Mouse (Mus musculus): ENCODE results near the gene Yes1. TPM values are rescaled to one million over a fixed set of nuclear protein-coding genes. Genes with fewer than 3 reads are reported as not detected.
"Not testable (repeated sequence)": the region's sequence is repeated elsewhere in the genome, so short reads cannot be mapped to it uniquely, and the experiment has no call there.

Gene Yes1
- total and polyA plus RNA-seq, 2 experiments from 2014 or later: 15.1 to 18.0 TPM

GRCm38 (mm10) chr5:32717726-32718125 is 106.8 kb downstream of the Yes1 start:
- DNase-seq (ENCODE audit: low spot score): no peak
- 44% methylated on average over 1 of the region's 1 CpGs for WGBS
- H3K36me3 ChIP-seq (ENCODE audit: insufficient read depth, low read length): no peaks in the 10 kb centered on the region
- H3K4me3 ChIP-seq (ENCODE audit: low read length): no peak overlapping the region
- TF ChIP-seq CTCF (IDR thresholded peaks at IDR 0.05; ENCODE audit: low read depth): no peak
- no peak overlapping the region for H3K4me2 ChIP-seq (ENCODE audit: low read depth, low read length)
- ATAC-seq: no peak
- no peaks in the 10 kb centered on the region for H3K9me3 ChIP-seq (ENCODE audit: low read length)
- H3K27ac ChIP-seq: no peak overlapping the region
- no peak overlapping the region for H3K9ac ChIP-seq (replicated peaks; ENCODE audit: low read length)
- no peaks in the 10 kb centered on the region for H3K4me1 ChIP-seq (ENCODE audit: insufficient read depth, low read length)
- H3K27me3 ChIP-seq (ENCODE audit: insufficient read depth, low read length): no peaks in the 10 kb centered on the region

GRCm38 (mm10) chr5:32718916-32719315 is 107.9 kb downstream of the Yes1 start:
- Histone ChIP-seq H3K4me2 (ENCODE audit: low read depth, low read length) (no peak overlapping the region), H3K27me3 (ENCODE audit: insufficient read depth, low read length) (no peaks in the 10 kb centered on the region), H3K9ac (replicated peaks; ENCODE audit: low read length) (no peak overlapping the region), H3K4me1 (ENCODE audit: insufficient read depth, low read length) (no peaks in the 10 kb centered on the region), H3K9me3 (ENCODE audit: low read length) (no peaks in the 10 kb centered on the region), H3K36me3 (ENCODE audit: insufficient read depth, low read length) (no peaks in the 10 kb centered on the region), H3K4me3 (ENCODE audit: low read length) (no peak overlapping the region), H3K27ac (no peak overlapping the region)
- ATAC-seq (no peak), DNase-seq (ENCODE audit: low spot score) (no peak)
- no peak for TF ChIP-seq CTCF (IDR thresholded peaks at IDR 0.05; ENCODE audit: low read depth)
- WGBS: 67% methylated on average over 6 of the region's 6 CpGs

- TF ChIP-seq CTCF (IDR thresholded peaks at IDR 0.05; ENCODE audit: low read depth): no peak
- no peak overlapping the region for H3K4me3 ChIP-seq (ENCODE audit: low read length)
- ATAC-seq: no peak
- no peaks in the 10 kb centered on the region for H3K9me3 ChIP-seq (ENCODE audit: low read length)
- H3K27ac ChIP-seq: no peak overlapping the region
- H3K36me3 ChIP-seq (ENCODE audit: insufficient read depth, low read length): no peaks in the 10 kb centered on the region
- 79% methylated on average over 9 of the region's 9 CpGs for WGBS
- H3K9ac ChIP-seq (replicated peaks; ENCODE audit: low read length): no peak overlapping the region
- DNase-seq (ENCODE audit: low spot score): no peak
- no peak overlapping the region for H3K4me2 ChIP-seq (ENCODE audit: low read depth, low read length)
- H3K4me1 ChIP-seq (ENCODE audit: insufficient read depth, low read length): no peaks in the 10 kb centered on the region
- H3K27me3 ChIP-seq (ENCODE audit: insufficient read depth, low read length): no peaks in the 10 kb centered on the region
These were observed 109.4 kb downstream of the Yes1 start for GRCm38 (mm10) chr5:32720416-32720815.

GRCm38 (mm10) chr5:32721316-32721715 is 110.3 kb downstream of the Yes1 start:
- Histone ChIP-seq H3K9me3 (ENCODE audit: low read length) (no peaks in the 10 kb centered on the region), H3K4me1 (ENCODE audit: insufficient read depth, low read length) (no peaks in the 10 kb centered on the region), H3K9ac (replicated peaks; ENCODE audit: low read length) (no peak overlapping the region), H3K36me3 (ENCODE audit: insufficient read depth, low read length) (no peaks in the 10 kb centered on the region), H3K4me3 (ENCODE audit: low read length) (no peak overlapping the region), H3K4me2 (ENCODE audit: low read depth, low read length) (no peak overlapping the region), H3K27me3 (ENCODE audit: insufficient read depth, low read length) (no peaks in the 10 kb centered on the region), H3K27ac (no peak overlapping the region)
- DNase-seq (ENCODE audit: low spot score) (no peak), ATAC-seq (no peak)
- TF ChIP-seq CTCF (IDR thresholded peaks at IDR 0.05; ENCODE audit: low read depth): no peak
- WGBS: 73% methylated on average over 3 of the region's 3 CpGs

GRCm38 (mm10) chr5:32722263-32722662 is 111.3 kb downstream of the Yes1 start:
- DNase-seq (ENCODE audit: low spot score) (no peak), ATAC-seq (no peak)
- Histone ChIP-seq H3K4me2 (ENCODE audit: low read depth, low read length) (no peak overlapping the region), H3K9me3 (ENCODE audit: low read length) (no peaks in the 10 kb centered on the region), H3K9ac (replicated peaks; ENCODE audit: low read length) (no peak overlapping the region), H3K4me3 (ENCODE audit: low read length) (no peak overlapping the region), H3K4me1 (ENCODE audit: insufficient read depth, low read length) (no peaks in the 10 kb centered on the region), H3K27ac (no peak overlapping the region), H3K36me3 (ENCODE audit: insufficient read depth, low read length) (no peaks in the 10 kb centered on the region), H3K27me3 (ENCODE audit: insufficient read depth, low read length) (no peaks in the 10 kb centered on the region)
- WGBS: 71% methylated on average over 7 of the region's 7 CpGs
- no peak for TF ChIP-seq CTCF (IDR thresholded peaks at IDR 0.05; ENCODE audit: low read depth)

- not testable (repeated sequence) for H3K27me3 ChIP-seq (ENCODE audit: insufficient read depth, low read length); H3K4me3 ChIP-seq (ENCODE audit: low read length); H3K4me1 ChIP-seq (ENCODE audit: insufficient read depth, low read length); ATAC-seq; H3K36me3 ChIP-seq (ENCODE audit: insufficient read depth, low read length); H3K9ac ChIP-seq (replicated peaks; ENCODE audit: low read length); H3K9me3 ChIP-seq (ENCODE audit: low read length); DNase-seq (ENCODE audit: low spot score); H3K4me2 ChIP-seq (ENCODE audit: low read depth, low read length); H3K27ac ChIP-seq
- 88% methylated on average over 8 of the region's 8 CpGs for WGBS
These were observed 111.7 kb downstream of the Yes1 start for GRCm38 (mm10) chr5:32722711-32723110.

GRCm38 (mm10) chr5:32723981-32724380 is 113.0 kb downstream of the Yes1 start:
- no peak for TF ChIP-seq CTCF (IDR thresholded peaks at IDR 0.05; ENCODE audit: low read depth)
- Histone ChIP-seq H3K27ac (no peak overlapping the region), H3K36me3 (ENCODE audit: insufficient read depth, low read length) (no peaks in the 10 kb centered on the region), H3K4me3 (ENCODE audit: low read length) (no peak overlapping the region), H3K9me3 (ENCODE audit: low read length) (no peaks in the 10 kb centered on the region), H3K4me1 (ENCODE audit: insufficient read depth, low read length) (no peaks in the 10 kb centered on the region), H3K27me3 (ENCODE audit: insufficient read depth, low read length) (no peaks in the 10 kb centered on the region), H3K4me2 (ENCODE audit: low read depth, low read length) (no peak overlapping the region), H3K9ac (replicated peaks; ENCODE audit: low read length) (no peak overlapping the region)
- no peak for ATAC-seq
- no peak for DNase-seq (ENCODE audit: low spot score)
- WGBS: 90% methylated on average over 7 of the region's 7 CpGs

- H3K9me3 ChIP-seq (ENCODE audit: low read length); H3K4me1 ChIP-seq (ENCODE audit: insufficient read depth, low read length); H3K4me2 ChIP-seq (ENCODE audit: low read depth, low read length); H3K4me3 ChIP-seq (ENCODE audit: low read length); ATAC-seq; H3K27ac ChIP-seq; H3K36me3 ChIP-seq (ENCODE audit: insufficient read depth, low read length); H3K9ac ChIP-seq (replicated peaks; ENCODE audit: low read length); H3K27me3 ChIP-seq (ENCODE audit: insufficient read depth, low read length); DNase-seq (ENCODE audit: low spot score): not testable (repeated sequence)
- WGBS: 66% methylated on average over 3 of the region's 3 CpGs
These were observed 114.4 kb downstream of the Yes1 start for GRCm38 (mm10) chr5:32725397-32725796.
